Mouse (Mus musculus): Measurements from ENCODE around the gene Timmdc1. TPM values are rescaled to one million over a fixed set of nuclear protein-coding genes. Genes with fewer than 3 reads are reported as not detected.

Gene Timmdc1
- polyA plus RNA-seq (2015; fragmentation: Nextera tagmentation; extraction: Ambion mirVana): 21.2 and 22.7 TPM in 2 replicates

DNA sequence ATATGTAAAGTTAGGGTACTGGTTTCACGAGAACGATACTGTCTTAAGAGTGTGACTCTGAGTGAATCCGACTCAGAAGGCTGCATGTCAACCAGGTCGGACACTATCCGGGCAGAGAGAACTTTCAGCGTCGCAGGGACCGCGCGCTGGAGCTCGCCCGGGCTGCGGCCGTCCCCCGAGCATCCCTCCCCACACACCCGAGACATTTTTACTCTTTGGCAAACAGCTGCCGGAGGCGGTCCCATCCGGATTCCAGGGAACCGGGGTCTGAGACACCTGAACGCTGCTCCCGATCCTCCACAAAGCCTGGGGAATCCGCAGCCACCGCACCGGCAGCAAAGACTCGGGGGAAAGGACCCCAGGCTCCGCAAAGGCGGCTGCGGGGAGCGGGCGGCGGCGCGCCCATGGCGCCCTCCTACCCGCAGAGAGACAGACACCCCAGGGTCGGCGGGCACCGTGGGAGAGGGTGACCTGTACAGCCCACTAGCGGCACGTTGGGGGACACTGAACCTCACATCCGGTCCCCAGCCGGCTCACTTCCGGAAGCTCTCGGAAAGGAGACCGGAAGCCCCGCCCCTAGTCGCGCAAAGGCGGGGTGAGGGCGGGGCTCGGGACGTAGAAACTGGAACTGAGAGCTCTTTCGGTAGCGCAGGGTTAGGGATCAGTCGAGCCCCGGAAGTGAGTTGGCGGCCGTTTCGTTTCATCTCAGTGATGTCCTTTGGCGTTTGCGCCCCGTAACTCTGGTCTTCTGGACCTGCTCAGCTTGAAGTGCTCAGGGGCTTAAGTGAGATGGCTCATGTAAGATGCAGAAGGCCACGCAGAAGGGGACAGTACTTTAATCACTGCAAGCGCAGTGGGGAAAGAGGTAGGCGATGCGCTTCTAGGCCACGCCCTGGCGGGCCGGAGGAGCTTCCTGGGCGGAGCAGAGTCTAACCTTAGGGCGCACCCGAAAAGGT, at the start of gene Timmdc1:
Timmdc1 (minus strand) TSS at position 535 of the 956 bp plus-strand sequence.

DNA sequence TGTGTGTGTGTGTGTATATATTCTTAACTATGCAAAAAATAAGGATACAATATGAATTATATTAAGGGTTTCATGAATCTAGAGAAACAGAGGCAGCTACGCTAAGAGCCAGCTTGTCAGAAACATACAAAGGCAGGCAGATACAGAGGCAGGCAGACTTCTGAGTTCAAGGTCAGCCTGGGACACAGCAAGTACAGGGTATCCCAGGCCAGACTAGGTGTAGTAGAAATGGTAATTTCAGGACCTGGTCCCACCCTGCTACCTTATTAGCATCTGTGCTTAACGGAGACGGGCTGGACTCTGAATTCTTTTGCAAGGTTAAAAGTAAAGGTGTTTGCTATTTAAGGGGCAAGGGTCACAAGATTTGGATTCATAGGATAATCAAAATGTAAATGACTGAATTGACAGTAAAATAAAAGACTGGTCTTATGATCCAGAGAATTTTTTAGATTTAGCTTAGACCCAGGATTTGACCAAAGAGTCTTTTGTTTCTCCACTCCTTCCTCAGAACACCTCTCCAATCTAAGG, 35.8 kb upstream of the Timmdc1 start, which contains the start of gene Tmem39a:
Tmem39a (plus strand) TSS at position 478 of the 528 bp plus-strand sequence.

DNA sequence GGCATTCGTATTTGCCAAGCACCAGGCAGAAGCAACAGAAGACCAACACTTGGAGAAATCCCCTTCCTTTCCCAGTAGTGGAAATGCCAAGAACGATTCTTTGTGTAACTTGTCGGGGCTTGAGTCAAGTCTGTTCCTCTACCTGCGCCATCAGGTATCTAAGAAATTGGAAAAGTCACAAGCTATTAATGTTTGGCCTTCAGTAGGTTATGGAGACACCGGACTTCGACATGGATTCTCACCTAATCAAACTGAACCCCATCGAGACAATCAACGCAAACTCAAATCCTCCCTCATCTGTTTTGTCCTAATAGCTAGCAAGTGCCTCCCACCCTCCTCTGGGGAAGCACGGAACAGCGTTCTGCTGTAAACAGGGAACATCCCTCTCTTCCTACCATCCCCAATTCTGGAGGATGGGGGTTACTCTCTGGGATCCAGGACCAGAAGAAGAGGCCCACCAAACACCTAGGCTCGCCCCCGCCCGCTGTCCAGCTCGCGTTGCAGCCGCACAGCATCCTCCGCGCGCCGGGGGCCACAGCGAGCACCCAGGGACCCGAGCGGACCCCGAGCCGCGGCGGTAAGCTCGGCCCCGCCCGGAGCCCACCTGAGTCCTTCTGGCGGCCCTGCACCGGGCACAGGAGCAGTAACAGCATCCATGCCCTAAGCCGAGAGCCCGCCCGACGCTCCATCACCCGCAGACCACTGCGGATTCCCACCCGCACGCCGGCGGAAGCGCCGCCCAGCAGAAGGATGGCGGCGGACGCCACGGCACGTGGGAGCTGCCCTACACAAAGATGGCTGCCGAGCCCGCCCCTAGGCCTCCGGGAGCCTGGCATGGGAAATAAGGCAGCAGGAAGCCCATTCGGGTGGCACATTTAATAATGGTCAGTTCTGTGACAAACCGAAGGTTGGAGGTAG, 27.3 kb upstream of the Timmdc1 start, which contains the start of gene Poglut1:
Poglut1 (minus strand) TSS at position 780 of the 918 bp plus-strand sequence.

DNA sequence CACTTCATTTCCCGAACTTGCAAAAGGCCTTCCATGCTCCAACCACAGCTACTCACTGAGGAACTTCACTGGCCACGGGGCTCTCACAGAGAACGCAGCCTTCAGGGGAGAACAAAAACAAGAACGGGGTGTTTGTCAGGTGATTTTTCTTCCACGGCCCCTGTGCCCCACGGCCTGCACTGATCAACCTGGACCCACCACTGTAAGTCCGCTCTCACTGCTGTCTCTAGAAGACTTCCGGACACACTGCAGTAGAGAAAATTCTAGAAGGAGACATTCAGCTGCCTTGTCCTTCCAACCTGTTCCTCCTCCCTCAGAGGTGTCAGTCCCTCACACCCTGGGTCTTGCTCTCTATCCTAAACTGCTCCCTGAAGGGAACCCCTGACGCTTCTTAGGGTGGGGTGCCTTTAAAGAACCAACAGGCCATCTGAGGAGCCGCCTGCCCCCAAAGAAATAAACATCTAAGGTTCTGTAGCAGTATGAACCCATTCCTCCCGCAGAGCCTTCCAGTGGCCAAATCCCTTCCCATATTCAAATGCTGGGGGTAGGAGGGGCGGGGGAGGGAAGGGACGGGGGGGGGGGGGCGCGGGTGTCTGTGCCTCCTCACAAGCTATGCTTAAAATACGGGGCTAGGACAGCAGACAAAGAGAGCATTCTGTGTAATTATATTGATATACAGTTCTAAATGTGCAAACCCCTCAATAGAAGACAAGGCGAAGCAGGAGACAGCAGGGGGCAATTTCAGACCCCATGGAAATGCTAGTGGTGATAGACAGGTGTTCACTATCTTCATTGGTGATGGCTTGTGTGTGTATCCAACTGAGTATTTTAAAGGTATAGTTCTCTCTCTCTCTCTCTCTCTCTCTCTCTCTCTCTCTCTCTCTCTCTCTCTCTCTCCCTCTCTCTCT, 66.7 kb downstream of the Timmdc1 start, which contains the start of gene Cd80:
Cd80 (plus strand) TSS at position 51 of the 908 bp plus-strand sequence.

DNA sequence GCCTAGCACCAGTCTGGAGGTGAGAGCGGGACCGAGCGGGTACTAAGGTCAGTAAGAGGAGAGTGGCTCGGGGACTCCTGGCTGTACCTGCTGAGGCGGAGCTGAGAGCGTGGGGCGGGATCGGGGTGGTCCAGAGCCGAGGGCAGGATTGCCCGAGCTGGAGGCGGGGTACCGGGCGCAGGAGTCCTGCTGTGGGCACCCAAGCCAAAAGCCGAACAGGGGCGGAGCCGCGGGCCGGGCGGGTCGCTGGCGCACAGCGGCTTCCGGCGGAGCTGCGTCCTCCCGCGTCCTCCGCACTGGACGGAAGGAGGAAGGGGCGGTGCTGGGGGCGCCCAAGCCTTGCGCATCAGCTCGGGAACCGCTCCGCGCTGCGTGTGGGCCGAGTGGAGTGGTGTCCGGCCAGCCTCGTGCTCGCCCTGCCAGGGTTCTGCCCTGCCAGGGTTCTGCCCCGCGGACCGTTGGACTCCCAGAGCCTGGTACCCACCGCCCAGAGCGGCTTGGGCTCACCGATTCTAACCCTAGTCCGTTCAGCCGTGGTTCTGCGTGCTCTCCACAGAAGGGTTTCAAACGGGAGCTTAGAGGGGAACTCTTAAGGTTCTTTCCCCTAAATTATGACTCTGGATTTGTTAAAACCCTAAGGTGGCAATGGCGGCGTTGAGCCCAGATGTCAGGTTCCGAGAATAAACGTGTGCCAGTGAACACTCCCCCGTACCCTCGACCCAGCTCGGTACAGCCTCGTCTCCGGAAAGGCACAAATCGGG, 69.8 kb downstream of the Timmdc1 start, which contains the start of gene Adprh:
Adprh (minus strand) TSS at position 262 of the 761 bp plus-strand sequence.

Other genes starting within 250 kb of the Timmdc1 start
- gene Nr1i2, start 227.8 kb downstream of the Timmdc1 start, polyA plus RNA-seq (2015; fragmentation: Nextera tagmentation; extraction: Ambion mirVana): not detected in 2 replicates
- not detected in 2 replicates for gene Maats1, start 180.5 kb downstream of the Timmdc1 start, polyA plus RNA-seq (2015; fragmentation: Nextera tagmentation; extraction: Ambion mirVana)
- gene Cox17, start 175.7 kb downstream of the Timmdc1 start, polyA plus RNA-seq (2015; fragmentation: Nextera tagmentation; extraction: Ambion mirVana): 218 and 233 TPM in 2 replicates
- gene Gm21987, start 175.6 kb downstream of the Timmdc1 start, polyA plus RNA-seq (2015; fragmentation: Nextera tagmentation; extraction: Ambion mirVana): 2.8 and 4.1 TPM in 2 replicates
- gene Popdc2, start 160.5 kb downstream of the Timmdc1 start, polyA plus RNA-seq (2015; fragmentation: Nextera tagmentation; extraction: Ambion mirVana): 485 and 550 TPM in 2 replicates
- gene Pla1a, start 89.5 kb downstream of the Timmdc1 start, polyA plus RNA-seq (2015; fragmentation: Nextera tagmentation; extraction: Ambion mirVana): 7.0 and 7.5 TPM in 2 replicates
- 85.6 and 86.3 TPM in 2 replicates for gene Adprh, start 70.0 kb downstream of the Timmdc1 start, polyA plus RNA-seq (2015; fragmentation: Nextera tagmentation; extraction: Ambion mirVana)
- 0.46 and 0.67 TPM in 2 replicates for gene Cd80, start 67.1 kb downstream of the Timmdc1 start, polyA plus RNA-seq (2015; fragmentation: Nextera tagmentation; extraction: Ambion mirVana)
- 21.2 and 24.0 TPM in 2 replicates for gene Poglut1, start 27.6 kb upstream of the Timmdc1 start, polyA plus RNA-seq (2015; fragmentation: Nextera tagmentation; extraction: Ambion mirVana)
- gene Tmem39a, start 36.0 kb upstream of the Timmdc1 start, polyA plus RNA-seq (2015; fragmentation: Nextera tagmentation; extraction: Ambion mirVana): 46.5 and 51.7 TPM in 2 replicates
- gene Arhgap31, start 190.6 kb upstream of the Timmdc1 start, polyA plus RNA-seq (2015; fragmentation: Nextera tagmentation; extraction: Ambion mirVana): 5.0 and 5.6 TPM in 2 replicates
- 15.1 and 15.4 TPM in 2 replicates for gene B4galt4, start 219.6 kb upstream of the Timmdc1 start, polyA plus RNA-seq (2015; fragmentation: Nextera tagmentation; extraction: Ambion mirVana)